Mouse (Mus musculus) stomach, embryonic 14.5 days (tissue): ENCODE data around the gene Esyt1. TPM values are rescaled to one million over a fixed set of nuclear protein-coding genes. Genes with fewer than 3 reads are reported as not detected.
"Not testable (repeated sequence)": the region's sequence is repeated elsewhere in the genome, so short reads cannot be mapped to it uniquely, and the experiment has no call there.

Source experiments
- ATAC-seq: fragments of 200-750 bp; cut with Nextera tagmentation; 2 replicates; pipeline ENCODE4 v1.8.0; 2017; ENCODE audit warnings: low read depth, moderate TSS enrichment; ENCODE audit not compliant: insufficient number of reproducible peaks, insufficient read depth, low FRiP score
- H3K27ac ChIP-seq: fragments of 300-500 bp; sonication (generic); 2 replicates; pipeline ENCODE4 v1.5.1; 2014; ENCODE audit warnings: mild to moderate bottlenecking, low read length, moderate library complexity, mixed read lengths
- H3K27me3 ChIP-seq: fragments of 300-500 bp; sonication (generic); 2 replicates; pipeline ENCODE4 v1.6.1; 2014; ENCODE audit warnings: low read length, control low read depth, mixed read lengths; ENCODE audit not compliant: control insufficient read depth, insufficient read depth
- H3K36me3 ChIP-seq: fragments of 300-500 bp; sonication (generic); 2 replicates; pipeline ENCODE4 v1.6.1; 2014; ENCODE audit warnings: mild to moderate bottlenecking, control low read depth, low read length, moderate library complexity, mixed read lengths; ENCODE audit not compliant: control insufficient read depth, insufficient read depth
- H3K4me1 ChIP-seq: fragments of 300-500 bp; sonication (generic); 2 replicates; pipeline ENCODE4 v1.6.1; 2014; ENCODE audit warnings: low read length, control low read depth, mixed read lengths; ENCODE audit not compliant: control insufficient read depth, insufficient read depth
- H3K4me2 ChIP-seq: fragments of 300-500 bp; sonication (generic); replicated peaks from 2 replicates; pipeline ENCODE4 v1.6.1; 2014; ENCODE audit warnings: low read depth, low read length, control low read depth
- H3K4me3 ChIP-seq: fragments of 300-500 bp; sonication (generic); 2 replicates; pipeline ENCODE4 v1.5.1; 2014; ENCODE audit warnings: low read depth, low read length, control low read depth
- H3K9ac ChIP-seq: fragments of 300-500 bp; sonication (generic); replicated peaks from 2 replicates; pipeline ENCODE4 v1.6.1; 2014; ENCODE audit warnings: low read depth, mild to moderate bottlenecking, control low read depth, low read length, moderate library complexity, mixed read lengths
- H3K9me3 ChIP-seq: fragments of 300-500 bp; sonication (generic); 2 replicates; pipeline ENCODE4 v1.6.1; 2016; ENCODE audit warnings: low read depth, low read length, control low read depth; ENCODE audit not compliant: control insufficient read depth
- WGBS: fragments of 180-500 bp; shearing (Covaris S2); extraction: QIAGEN DNeasy Blood & Tissue Kit; methylation state at CpG from one replicate; pipeline ENCODE4 v1.1.7; 2014; 5-methylcytosine and 5-hydroxymethylcytosine counted together
- polyA plus RNA-seq: library from polyadenylated mRNA; unstranded; fragments of >200 nt; fragmentation: Nextera tagmentation; extraction: Ambion mirVana; gene quantifications from 2 replicates; pipeline ENCODE4 v1.2.1, GENCODE M21; 2014

Esyt1 gene
- polyA plus RNA-seq, 1 experiment from 2014 or later, result 25.8 TPM

GRCm38 (mm10) chr10:128505974-128506373, 19.7 kb downstream of the Esyt1 start:
- Histone ChIP-seq H3K27me3 (no peaks in the 10 kb centered on the region), H3K9ac (no peak overlapping the region), H3K9me3 (no peaks in the 10 kb centered on the region), H3K27ac (no peak overlapping the region), H3K4me2 (no peak overlapping the region), H3K4me1 (0 out of 2 replicates have a peak, but pooled peaks cover 2% of the 10 kb centered on the region), H3K36me3 (peaks cover 7% of the 10 kb centered on the region; the same call in 1 of the 2 replicates), H3K4me3 (no peak overlapping the region)
- no peak for ATAC-seq
- 91% methylated on average over 14 of the region's 14 CpGs for WGBS

- H3K9me3 ChIP-seq, H3K4me2 ChIP-seq, ATAC-seq, H3K36me3 ChIP-seq, H3K27me3 ChIP-seq, H3K4me3 ChIP-seq, H3K9ac ChIP-seq, H3K27ac ChIP-seq, H3K4me1 ChIP-seq: not testable (repeated sequence)
- WGBS, result 85% methylated on average over 5 of the region's 5 CpGs
These were observed 20.4 kb downstream of the Esyt1 start for GRCm38 (mm10) chr10:128505371-128505667.

GRCm38 (mm10) chr10:128504641-128505370, 20.9 kb downstream of the Esyt1 start:
- H3K27me3 ChIP-seq, result no peaks in the 10 kb centered on the region

GRCm38 (mm10) chr10:128504012-128504411, 21.7 kb downstream of the Esyt1 start:
- ATAC-seq, result no peak
- no peaks in the 10 kb centered on the region for H3K36me3 ChIP-seq
- H3K4me1 ChIP-seq, result 0 out of 2 replicates have a peak, but pooled peaks cover 2% of the 10 kb centered on the region
- H3K27ac ChIP-seq, result no peak overlapping the region
- H3K9ac ChIP-seq, result no peak overlapping the region
- H3K9me3 ChIP-seq, result no peaks in the 10 kb centered on the region
- H3K4me2 ChIP-seq, result no peak overlapping the region
- no peak overlapping the region for H3K4me3 ChIP-seq
- 74% methylated on average over 3 of the region's 3 CpGs for WGBS
- H3K27me3 ChIP-seq, result no peaks in the 10 kb centered on the region

More at GRCm38 (mm10) chr10:128504641-128505370, 20.9 kb downstream of the Esyt1 start:
- no peaks in the 10 kb centered on the region for H3K36me3 ChIP-seq
- 70% methylated on average over 9 of the region's 9 CpGs for WGBS
- no peak overlapping the region for H3K27ac ChIP-seq
- H3K4me1 ChIP-seq, result 0 out of 2 replicates have a peak, but pooled peaks cover 2% of the 10 kb centered on the region
- no peak overlapping the region for H3K4me3 ChIP-seq
- no peak overlapping the region for H3K4me2 ChIP-seq
- no peaks in the 10 kb centered on the region for H3K9me3 ChIP-seq
- no peak for ATAC-seq
- no peak overlapping the region for H3K9ac ChIP-seq

GRCm38 (mm10) chr10:128503532-128503931, 22.1 kb downstream of the Esyt1 start:
- ATAC-seq, result no peak

DNA sequence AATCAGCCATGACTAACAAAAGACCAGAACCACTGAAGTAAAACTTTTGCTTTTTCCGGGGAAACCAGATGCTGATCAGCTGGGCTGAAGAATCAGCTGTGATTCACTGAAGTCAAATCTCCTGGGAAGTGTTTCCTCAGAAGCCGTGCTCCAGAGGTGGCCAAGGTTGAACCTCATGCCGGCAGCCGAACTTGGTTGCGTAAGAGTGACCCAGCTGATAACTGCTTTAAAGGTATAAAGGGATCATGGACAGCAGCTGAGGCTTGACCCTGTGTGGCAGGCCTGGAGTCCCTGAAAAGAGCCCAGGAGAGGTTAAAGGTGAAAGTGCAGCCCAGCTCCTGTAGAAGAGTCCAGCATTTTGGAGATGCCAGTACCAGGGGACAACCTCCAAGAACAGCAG, 23.3 kb downstream of the Esyt1 start:
- Histone ChIP-seq H3K27me3 (no peaks in the 10 kb centered on the region), H3K4me1 (0 out of 2 replicates have a peak, but pooled peaks cover 4% of the 10 kb centered on the region), H3K9me3 (no peaks in the 10 kb centered on the region), H3K27ac (no peak overlapping the region), H3K4me2 (no peak overlapping the region), H3K9ac (no peak overlapping the region), H3K4me3 (no peak overlapping the region), H3K36me3 (no peaks in the 10 kb centered on the region)
- 62% methylated on average over 5 of the region's 5 CpGs for WGBS
- ATAC-seq, result no peak

More at GRCm38 (mm10) chr10:128503532-128503931, 22.1 kb downstream of the Esyt1 start:
- Histone ChIP-seq H3K27ac (no peak overlapping the region), H3K4me3 (no peak overlapping the region), H3K36me3 (no peaks in the 10 kb centered on the region), H3K4me2 (no peak overlapping the region), H3K27me3 (no peaks in the 10 kb centered on the region), H3K9ac (no peak overlapping the region), H3K9me3 (no peaks in the 10 kb centered on the region), H3K4me1 (no peaks in the 10 kb centered on the region)
- 76% methylated on average over 8 of the region's 8 CpGs for WGBS

GRCm38 (mm10) chr10:128499116-128499671, 26.5 kb downstream of the Esyt1 start:
- peak; percentile 26; the same call in 1 of the 2 replicates for ATAC-seq

GRCm38 (mm10) chr10:128498590-128498989, 27.1 kb downstream of the Esyt1 start, which contains the start of gene Myl6b:
Gene Myl6b (minus strand): TSS chr10:128498685.
- peak within 1 kb of the TSS; percentile 52 for H3K4me3 ChIP-seq
- H3K4me1 ChIP-seq, result peaks cover 16% of the 10 kb centered on the region
- peak within 1 kb of the TSS; percentile 86 for H3K27ac ChIP-seq
- peak; percentile 90 for ATAC-seq
- H3K4me2 ChIP-seq, result peak within 1 kb of the TSS; percentile 73
- H3K27me3 ChIP-seq, result no peaks in the 10 kb centered on the region
- WGBS, result 1% methylated on average over 27 of the region's 27 CpGs
- H3K9me3 ChIP-seq, result no peaks in the 10 kb centered on the region
- peak within 1 kb of the TSS; percentile 47 for H3K9ac ChIP-seq
- no peaks in the 10 kb centered on the region for H3K36me3 ChIP-seq

More at GRCm38 (mm10) chr10:128499116-128499671, 26.5 kb downstream of the Esyt1 start:
- 2% methylated on average over 21 of the region's 21 CpGs for WGBS
- Histone ChIP-seq H3K9ac (peak overlapping the region; percentile 47), H3K27ac (peak overlapping the region; percentile 86), H3K36me3 (no peaks in the 10 kb centered on the region), H3K4me2 (peak overlapping the region; percentile 73), H3K4me1 (peaks cover 16% of the 10 kb centered on the region), H3K9me3 (no peaks in the 10 kb centered on the region), H3K27me3 (no peaks in the 10 kb centered on the region), H3K4me3 (peak overlapping the region; percentile 52)
